Mouse (Mus musculus) fibroblast of lung, adult 2 months (primary cell): ENCODE measurements around the gene Eif2a.

Experiments used
- DNase-seq: peaks from one replicate; pipeline ENCODE4 v3.0.0-alpha.2; 2011; ENCODE audit warnings: low read depth

Eif2a gene

DNA sequence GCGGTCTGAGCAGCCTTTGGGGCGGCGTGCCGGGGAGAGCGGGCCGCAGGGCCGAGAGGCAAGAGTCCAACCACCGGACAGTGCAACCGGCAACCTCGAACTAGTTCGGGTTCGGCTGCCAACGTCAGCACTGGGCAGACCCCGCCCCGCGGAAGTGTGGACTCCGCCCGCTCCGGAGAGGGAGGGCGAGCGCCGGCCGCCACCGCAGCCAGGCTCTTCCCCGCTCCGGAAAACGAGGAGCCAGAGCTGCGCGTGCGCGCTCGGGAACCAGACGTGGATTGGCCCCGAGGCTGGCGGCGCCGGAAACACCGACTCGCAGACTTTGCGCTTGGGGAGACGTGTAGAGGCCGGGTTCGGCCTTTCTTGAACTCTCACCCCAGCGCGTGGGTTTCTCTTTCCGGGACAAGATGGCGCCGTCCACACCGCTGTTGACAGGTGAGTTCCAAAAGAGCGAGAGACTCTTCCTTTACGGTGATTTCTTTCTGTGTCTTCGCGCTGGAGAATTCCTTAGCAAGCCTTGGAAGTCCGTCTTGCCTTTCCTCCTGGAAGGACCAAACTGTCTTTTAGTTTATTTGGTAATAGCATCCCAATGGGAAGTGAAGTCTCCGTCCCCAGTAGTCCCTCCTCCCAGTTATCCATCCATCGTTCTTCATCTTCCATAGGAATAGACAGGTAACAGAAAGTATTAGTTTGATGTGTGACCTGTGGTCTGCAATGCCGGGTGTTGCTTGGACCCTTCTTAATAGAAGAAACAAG is at the start of gene Eif2a, which contains the start of gene Serp1:
TSS of gene Eif2a (plus strand) at position 170 of the 756 bp plus-strand sequence.
TSS of gene Serp1 (minus strand) at position 241 of the 756 bp plus-strand sequence.
- DNase-seq, result peak; percentile 96

DNA sequence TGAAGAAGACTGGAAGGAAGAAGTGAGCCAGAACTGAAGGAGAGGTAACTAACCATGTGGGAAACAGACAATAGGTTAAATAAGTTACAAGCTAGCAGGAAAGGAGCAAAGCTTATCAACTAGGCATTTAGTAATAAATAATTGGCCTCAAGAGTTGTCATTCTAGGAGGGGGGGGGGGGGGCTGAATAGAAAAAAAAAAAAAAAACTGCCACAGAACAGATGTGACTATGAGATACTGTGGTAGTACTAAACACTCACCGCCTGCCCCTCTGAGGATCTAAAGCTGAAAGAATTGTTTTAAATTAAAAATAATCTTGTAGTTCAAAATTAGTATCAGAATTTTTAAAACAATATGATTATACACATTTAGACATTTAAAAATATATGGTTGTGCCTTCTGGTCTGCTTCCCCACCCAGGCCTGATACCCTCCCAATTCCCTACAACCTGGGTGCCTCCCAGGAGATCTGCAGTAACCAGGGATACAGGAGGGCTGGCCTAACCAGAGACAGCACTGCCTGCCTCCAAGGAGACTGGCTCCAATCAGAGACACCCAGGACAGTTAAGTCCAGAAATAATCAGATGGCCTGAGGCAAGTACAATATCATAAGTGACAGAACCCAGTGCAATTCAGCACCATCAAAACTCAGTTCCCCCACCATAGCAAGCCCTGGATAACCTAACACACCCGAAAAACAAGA is 46.7 kb upstream of the Eif2a start:
- no peak for DNase-seq

DNA sequence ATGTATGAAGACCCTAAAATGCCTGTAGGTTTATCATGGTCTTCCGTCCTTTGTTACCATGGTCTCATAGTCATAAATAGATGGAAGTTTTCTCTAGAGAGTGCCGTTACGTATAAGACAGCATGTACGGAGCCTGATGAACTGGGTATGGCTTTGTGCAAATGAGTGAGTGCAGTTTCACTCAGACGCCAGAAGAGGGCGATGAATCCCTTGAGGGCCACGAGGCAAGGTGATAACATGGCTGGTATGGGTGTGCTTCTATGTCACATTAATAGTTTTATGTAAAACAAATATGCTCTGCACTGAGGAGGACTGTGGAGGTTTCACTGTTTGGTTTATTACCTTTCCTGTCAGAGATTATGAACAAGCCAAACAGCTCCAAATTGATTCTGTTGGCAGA is 39.7 kb upstream of the Eif2a start:
- no peak for DNase-seq

DNA sequence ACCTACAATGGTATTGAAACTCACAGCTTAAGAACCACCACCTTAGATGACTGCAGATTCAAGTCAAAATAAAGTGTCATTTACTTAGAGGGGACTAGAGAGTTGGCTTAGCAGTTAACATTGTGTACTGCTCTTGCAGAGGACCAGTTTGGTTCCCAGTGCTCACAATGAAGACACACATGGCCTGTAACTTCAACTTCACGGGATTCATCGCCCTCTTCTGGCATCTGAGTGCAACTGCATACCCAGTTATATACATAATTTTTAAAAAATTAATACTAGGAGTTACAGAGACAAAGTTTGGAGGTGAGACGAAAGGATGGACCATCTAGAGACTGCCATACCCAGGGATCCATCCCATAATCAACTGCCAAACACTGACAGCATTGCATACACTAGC is 38.5 kb upstream of the Eif2a start:
- no peak for DNase-seq

DNA sequence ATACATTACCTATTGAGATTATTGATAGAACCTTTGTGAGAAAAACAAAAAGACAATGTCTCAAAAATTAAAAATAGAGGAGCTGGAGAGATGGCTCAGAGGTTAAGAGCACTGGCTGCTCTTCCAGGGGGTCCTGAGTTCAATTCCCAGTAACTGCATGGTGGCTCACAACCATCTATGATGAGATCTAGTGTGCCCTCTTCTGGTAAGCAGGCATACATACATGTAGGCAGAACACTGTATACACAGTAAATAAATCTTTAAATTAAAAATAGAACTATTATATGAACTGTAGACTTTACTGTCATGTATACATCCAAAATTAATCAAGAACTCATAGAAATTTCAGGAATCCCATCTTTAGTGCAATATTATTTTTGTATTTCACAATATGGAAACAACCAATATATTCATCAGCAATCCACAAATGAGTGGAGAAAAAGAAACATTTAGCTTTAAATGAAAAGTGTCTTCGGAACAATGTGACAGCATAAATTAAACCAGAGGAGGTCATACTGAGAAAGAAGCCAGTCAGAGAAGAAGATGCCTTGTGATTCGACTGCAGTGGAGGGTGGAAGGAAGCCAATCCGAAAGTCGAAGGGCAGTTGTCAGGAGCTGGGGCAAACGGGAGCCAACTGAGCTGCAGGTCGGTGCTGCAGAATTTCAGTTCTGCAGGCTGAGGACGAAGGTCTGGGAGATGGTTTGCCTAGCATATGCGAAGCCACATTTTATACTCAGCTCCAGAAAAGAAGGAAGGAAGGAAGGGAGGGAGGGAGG is 37.4 kb upstream of the Eif2a start:
- no peak for DNase-seq

DNA sequence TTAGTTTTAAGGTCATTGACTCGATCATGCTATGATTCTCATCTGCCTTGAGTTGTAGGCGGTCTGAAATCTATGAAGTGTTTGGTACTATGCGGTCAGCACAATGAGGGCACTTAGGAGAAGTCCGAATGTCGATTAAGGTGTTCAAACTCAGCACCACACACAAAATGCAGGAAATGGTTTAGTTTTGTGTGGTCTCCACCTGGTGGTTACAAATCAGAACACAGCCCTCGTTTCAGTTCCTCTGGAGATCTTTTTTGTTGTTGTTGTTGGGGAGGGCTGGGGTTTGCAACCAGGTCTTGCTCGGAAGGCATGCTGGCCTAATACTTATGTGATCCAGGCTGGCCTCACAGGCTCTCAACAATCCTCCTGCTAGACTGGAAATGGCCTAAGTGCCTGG is 34.8 kb upstream of the Eif2a start:
- DNase-seq, result no peak

DNA sequence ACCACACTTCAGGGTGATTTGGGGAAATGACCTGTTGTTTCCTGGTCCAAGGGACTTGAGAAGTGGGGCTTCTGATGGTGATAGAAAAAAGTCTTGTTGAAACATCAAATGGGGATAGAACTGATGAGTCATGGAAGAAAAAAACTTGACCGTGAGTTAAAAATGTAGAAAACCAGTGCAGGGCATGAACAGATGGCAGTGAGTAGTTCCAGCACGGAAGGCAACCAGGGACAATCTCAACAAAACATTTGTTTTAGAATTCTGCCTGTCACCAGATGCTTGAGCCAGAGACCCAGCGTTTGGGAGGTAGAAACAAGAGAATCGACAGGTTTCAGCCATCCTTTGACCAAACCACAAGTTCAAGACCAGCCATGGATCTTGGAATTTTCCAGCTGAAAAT is 32.0 kb upstream of the Eif2a start:
- DNase-seq, result no peak

DNA sequence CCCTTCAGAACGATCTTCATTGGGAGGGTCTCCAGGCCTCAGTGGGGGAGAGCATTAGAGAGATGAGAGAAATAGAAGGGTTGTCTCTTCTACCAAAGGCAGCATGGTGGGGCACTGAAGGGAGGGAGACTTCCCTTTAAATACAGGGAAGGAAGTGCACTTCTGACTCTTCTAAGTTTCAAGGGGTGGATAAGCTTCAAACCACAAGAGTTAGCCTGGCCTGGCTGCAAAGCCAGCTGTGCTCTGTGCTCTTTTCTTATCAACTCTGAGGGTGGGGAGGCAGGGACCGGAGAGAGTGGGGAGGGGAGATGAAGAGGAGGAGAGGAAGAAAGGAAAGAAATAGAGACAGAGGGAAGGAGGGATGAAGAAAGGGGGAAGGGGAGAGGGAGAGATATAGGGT is 23.7 kb upstream of the Eif2a start:
- no peak for DNase-seq

DNA sequence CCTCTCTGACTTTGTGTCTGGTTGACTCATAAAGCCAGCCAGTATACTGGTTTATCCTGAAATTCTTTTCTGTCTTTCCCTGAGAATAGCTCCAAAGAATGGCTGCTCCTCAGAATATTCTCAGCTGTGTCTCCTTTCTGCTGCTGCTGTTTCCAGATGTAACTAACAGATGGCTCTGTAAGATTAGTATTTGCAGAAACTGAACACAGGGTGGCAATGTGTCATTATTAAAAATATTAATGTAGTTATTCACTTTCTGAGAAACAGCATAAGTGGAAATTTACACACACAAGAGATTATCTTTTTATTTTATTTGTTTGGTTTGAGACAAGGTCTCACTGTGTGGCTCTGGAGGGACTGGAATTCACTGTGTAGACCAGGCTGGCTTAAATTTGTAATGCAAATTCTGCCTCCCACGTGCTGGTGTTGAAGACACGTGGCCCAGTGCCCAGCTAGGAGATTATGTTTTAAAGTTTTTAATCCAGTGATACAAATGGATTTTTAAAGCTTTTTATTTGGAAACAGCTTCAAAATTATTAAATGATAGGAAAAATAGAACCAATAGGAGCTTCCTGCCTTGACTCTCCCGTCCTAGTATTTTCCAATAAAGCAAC is 21.8 kb upstream of the Eif2a start:
- DNase-seq, result no peak

DNA sequence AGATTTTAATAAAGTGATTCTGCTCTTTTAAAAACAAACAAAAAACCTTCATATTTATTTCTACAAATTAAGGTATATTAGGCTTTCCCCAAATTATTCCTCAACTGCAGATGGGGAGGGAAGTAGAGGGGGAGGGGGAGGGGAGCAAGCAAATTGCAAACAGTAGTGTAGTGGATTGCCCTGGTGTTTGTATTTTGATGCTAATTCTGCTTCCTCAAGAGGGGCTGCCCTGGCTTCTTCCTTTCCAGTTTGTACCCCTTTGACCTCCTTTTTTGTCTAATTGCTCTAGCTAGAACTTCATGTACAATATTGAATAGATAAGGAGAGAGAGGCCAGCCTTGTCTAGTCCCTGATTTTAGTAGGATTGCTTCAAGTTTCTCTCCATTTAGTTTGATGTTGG is 20.9 kb upstream of the Eif2a start:
- no peak for DNase-seq

DNA sequence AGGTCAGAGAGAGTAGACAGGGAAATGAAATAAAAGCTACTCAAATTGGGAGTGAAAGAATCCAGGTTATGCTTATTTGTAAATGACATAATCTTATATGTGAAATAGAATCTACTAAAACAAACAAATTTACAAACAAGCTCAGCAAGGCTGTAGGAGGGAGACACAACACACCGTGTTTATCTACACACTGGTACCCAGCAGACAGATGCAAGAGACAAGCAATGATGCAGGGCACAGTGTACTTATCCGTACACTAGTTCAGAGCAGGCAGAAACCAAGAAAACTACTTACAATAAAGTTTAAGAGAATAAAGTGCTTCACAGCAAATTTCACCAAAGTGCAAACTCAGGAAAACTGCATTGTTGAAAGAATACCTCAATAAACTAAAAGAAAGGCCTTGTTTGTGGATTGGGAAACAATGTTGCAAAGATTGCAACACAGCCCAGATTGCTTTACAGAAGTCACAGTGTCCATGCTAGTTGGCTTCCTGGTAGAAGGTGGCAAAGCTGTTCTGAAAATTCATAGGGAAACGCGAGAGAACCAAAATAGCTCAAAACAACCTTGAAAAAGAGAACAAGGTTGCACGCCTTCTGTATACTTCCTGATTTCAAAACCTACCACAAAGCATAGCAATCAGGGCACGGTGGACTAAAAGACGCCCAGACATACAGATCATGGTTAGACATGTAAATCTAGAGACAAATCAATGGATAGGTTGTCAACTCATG is 17.4 kb upstream of the Eif2a start:
- no peak for DNase-seq

DNA sequence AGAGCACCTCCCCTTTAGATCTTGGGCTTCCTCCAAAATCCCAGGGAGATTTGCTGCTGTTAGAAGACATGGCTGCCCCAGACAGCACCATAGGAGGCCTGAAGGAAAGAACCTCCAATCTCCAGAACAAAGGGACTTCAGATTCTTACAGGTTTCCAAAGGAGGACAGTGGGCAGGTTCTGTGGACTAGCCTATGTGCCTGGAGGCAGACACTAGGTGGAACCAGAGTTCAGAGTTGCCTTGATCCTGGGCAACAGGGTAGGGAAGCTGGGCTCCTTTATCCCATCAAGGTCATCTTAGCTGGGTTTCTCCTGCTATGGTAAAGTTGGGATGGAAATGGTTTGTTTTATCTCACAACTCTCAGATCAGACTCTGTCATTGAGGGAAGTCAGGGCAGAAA is 14.0 kb upstream of the Eif2a start:
- DNase-seq, result no peak

DNA sequence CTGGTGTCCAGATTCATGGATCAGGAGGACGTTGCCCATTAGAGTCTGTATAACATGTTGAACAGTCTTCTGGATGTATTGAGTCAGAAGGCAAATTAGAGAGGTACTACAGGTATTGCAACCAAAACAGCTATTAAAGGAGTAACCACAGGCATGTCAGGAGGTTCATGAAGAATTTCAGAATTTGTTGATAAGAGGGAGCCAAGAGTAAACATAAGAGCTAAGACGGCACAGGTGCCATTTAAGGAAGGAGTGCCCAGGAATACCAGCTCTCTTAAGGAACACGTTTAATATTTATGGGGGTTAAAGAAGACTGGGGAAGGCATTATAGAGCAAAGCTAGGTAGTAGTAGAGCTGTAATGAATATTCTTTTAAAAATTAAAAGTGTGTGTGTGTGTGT is 12.9 kb upstream of the Eif2a start:
- DNase-seq, result no peak

DNA sequence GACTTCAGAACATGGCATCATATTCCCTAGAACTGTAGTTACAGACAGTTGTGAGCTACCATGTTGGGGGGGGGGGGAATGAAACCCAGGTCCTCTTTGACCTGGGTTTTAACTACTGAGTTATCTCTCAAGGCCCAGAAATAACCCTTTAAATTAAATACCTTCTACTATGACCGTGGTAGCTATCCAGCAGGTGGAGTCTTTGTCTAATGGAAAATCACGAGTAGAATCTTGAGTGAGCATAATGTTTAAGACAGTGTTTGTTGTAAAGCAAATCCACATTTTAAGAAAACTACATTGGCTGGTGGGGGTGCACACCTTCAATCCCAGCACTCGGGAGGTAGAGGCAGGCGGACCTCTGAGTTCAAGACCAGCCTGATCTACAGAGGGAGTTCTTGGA is 12.1 kb upstream of the Eif2a start:
- no peak for DNase-seq

DNA sequence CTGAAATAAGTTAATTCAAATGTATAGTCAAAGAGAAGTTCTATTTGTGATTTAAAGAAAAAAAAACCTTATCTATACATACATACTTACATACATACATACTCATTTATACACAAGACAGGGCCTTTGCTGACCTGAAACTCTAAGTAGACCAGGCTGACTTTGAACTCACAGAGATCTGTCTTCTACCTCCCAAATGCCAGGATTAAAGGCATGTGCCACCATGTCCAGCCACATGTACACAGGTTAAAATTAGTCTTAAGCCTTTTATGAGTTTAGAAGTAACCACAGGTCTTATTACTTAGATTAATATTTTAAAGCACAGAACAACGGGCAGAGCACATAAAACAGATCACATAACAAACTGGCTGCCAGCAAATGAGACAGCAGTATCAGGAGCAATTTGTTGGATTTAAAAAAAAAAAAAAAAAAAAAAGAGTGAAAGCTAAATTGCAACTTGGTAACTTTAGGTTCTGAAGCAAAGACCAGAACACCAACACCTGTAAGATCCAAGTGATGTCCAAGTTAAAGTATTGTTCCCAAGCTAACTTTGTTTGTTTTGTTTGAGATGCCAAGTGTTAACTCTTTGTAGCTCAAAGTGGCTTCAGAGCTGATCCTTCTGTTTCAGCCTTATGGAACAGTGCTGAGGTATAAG is 9.5 kb upstream of the Eif2a start:
- no peak for DNase-seq

DNA sequence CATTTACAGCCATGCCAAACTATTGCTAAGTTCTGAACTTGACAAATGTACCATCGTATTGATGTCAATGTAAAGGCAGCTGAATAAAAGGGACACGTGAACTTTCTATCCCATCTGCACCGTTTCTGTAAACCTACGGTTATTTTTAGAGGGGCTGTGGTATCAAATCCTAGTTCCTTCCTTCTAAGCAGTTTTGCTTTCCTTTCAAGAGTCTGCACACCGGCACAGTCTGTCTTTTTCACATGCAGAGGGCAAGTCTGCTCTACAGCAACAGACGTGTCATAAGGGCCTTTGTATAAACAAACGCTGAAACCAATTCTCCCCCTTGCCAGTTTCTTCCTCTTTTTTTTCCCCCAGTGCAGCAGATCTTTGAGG is 9.0 kb upstream of the Eif2a start:
- no peak for DNase-seq

DNA sequence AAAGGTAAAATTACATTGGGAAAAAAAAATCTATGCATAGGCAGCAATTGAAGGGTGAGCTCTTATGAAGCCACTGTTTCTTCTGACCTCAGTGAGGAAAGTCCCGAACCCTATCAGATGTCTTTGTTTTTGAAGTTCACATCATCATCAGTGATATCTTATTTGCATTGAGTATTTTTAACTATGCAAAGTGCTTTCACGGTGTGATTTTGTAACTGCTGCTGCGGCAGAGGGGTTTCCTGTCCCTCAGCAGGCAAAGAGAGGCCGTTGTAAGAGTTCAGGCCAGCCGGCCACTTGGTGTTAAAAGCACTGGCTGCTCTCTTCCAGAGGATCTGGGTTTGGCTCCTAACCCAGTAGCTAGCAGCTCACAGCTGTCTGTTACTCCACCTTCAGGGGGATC is 8.4 kb upstream of the Eif2a start:
- no peak for DNase-seq

DNA sequence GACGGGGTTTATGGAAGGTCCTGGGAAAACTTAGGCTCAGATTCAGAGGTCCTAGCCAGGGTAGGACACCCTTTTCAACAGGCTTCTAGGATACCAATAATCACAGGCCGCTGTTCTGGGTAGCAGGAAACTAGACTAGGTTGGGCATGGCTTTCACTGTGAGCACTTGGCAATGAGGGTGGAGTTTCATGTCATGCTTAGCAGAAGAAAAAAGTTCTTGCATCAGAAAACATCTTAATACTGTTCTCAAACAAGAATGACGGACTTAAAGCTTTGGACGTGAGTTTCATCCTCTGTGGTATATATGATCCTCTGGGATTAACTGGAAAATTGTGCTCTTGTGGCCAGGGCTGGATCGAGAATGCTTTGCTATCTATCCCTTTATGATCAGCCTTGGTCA is 7.8 kb upstream of the Eif2a start:
- DNase-seq, result no peak

DNA sequence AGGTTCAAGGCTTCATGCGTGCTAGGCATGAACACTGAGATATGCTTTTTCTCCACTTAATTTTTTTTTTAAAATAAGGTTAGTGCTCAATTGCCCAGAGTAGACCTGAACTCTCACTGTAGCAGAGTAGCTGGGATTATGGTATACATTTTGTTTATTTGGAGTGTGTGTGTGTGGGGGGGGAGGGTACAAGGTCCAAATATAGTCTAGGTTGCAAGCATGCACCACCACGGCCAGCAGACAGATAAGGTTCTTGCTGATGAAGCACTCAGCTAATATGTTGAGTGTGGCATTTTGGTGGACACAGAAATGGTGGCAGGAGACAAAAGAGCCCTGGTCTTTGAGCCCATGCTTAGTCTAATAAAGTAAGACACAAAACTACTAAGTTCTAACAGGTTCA is 6.7 kb upstream of the Eif2a start:
- DNase-seq, result no peak

DNA sequence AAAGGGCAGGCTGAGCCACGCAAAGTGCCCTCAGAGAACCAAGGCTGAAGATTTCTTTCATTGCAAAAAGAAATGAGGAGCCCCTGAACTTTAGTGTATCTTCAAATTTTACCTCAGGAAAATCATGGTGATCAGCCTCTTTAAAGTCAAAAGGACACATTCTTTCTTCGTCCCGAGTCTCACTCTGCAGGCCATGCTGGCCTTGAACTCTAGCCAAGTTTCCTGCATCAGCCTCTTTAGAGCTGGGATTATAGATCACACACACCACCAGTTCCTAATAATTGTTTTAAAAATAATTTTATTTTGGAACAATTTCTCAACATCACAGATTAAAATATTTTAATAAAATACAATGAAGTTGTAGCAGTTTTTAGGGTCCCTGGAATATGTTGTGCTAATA is 6.1 kb upstream of the Eif2a start:
- no peak for DNase-seq

DNA sequence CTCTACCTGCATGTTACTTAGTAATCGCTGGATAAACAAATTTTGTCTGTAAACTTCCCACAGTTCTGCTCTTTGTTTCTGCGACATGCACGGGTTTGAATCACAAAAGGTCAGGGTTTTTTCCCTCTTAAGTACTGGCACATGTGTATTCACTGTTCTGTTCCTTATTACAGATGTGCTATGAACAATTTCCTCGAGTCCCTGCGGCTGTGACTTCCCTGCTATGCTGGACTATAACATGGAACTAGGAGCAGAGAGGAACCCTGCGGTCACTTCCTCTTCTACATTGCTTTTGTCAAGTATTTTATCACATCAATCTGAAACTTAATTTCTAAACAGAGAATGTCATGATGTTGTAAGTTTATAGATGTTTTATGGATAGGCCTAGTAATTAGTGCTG is 5.3 kb upstream of the Eif2a start:
- no peak for DNase-seq
